Comparison of ENCODE assay signal across 8 mouse cellular contexts in genomic region chr16:33673530-33674109, GRCm38 (mm10). TPM values are rescaled to one million over a fixed set of nuclear protein-coding genes. Genes with fewer than 3 reads are reported as not detected.
A peak's percentile ranks its signal among the peaks of the same experiment; 100 is the strongest.
DNase-seq lines count a peak whose midpoint lies in the region; ATAC-seq and TF ChIP-seq lines count a peak whose summit lies in the region.

No protein-coding gene starts in this region.

- ATAC-seq in midbrain, embryonic 15.5 days (replicated peaks) = no peak
- ATAC-seq in kidney, postnatal 0 days (replicated peaks; ENCODE audit: low FRiP score, low read depth) = no peak
- ATAC-seq in stomach, embryonic 15.5 days (ENCODE audit: insufficient read depth, low FRiP score, low read depth) = peak; percentile 70; the same call in 1 of the 2 replicates

- no peaks in the 10 kb centered on the region for H3K36me3 ChIP-seq in midbrain, embryonic 10.5 days
- H3K36me3 ChIP-seq in midbrain, embryonic 15.5 days (replicated peaks) = no peaks in the 10 kb centered on the region
- H3K36me3 ChIP-seq in kidney, postnatal 0 days (ENCODE audit: insufficient read depth, low read length) = no peaks in the 10 kb centered on the region
- H3K36me3 ChIP-seq in stomach, embryonic 15.5 days = no peaks in the 10 kb centered on the region

- TF ChIP-seq POLR2A in cerebellum, adult 2 months (IDR thresholded peaks at IDR 0.05; ENCODE audit: borderline replicate concordance, insufficient read depth, low read length) = no peak

- H3K4me3 ChIP-seq in cerebellum, adult 2 months (replicated peaks; ENCODE audit: insufficient read depth, low read depth, low read length) = no peak overlapping the region
- H3K4me3 ChIP-seq in midbrain, embryonic 10.5 days = no peak overlapping the region
- H3K4me3 ChIP-seq in midbrain, embryonic 15.5 days = no peak overlapping the region
- no peak overlapping the region for H3K4me3 ChIP-seq in kidney, postnatal 0 days (replicated peaks; ENCODE audit: low read depth, low read length)
- H3K4me3 ChIP-seq in stomach, embryonic 15.5 days (replicated peaks) = no peak overlapping the region

- peak; percentile 20 for DNase-seq in cerebellum, adult 9-11 months
- no peak for DNase-seq in cerebellum, adult 2 months
- peak; percentile 35 for DNase-seq in midbrain, embryonic 10.5 days (ENCODE audit: low spot score)
- peak; percentile 78 for DNase-seq in kidney, postnatal 0 days (ENCODE audit: low spot score)
- no peak for DNase-seq in frontal cortex, adult 2 months (ENCODE audit: extremely low spot score in 1 of 2, low spot score in 1 of 2)
- DNase-seq in left cerebral cortex, postnatal 25 days (ENCODE audit: low spot score in 2 of 2) = no peak

- H3K27ac ChIP-seq in cerebellum, adult 2 months (ENCODE audit: insufficient read depth, low read length) = no peak overlapping the region
- peak overlapping the region; percentile 43; the same call in 1 of the 2 replicates for H3K27ac ChIP-seq in midbrain, embryonic 10.5 days (replicated peaks)
- no peak overlapping the region for H3K27ac ChIP-seq in midbrain, embryonic 15.5 days
- no peak overlapping the region for H3K27ac ChIP-seq in kidney, postnatal 0 days
- H3K27ac ChIP-seq in stomach, embryonic 15.5 days = 0 out of 2 replicates have a peak overlapping the region, but pooled peaks have one; percentile 31

- H3K9me3 ChIP-seq in midbrain, embryonic 10.5 days (replicated peaks) = 0 out of 2 replicates have a peak, but pooled peaks cover 3% of the 10 kb centered on the region
- H3K9me3 ChIP-seq in midbrain, embryonic 15.5 days = no peaks in the 10 kb centered on the region
- H3K9me3 ChIP-seq in kidney, postnatal 0 days (replicated peaks; ENCODE audit: low read length) = no peaks in the 10 kb centered on the region
- no peaks in the 10 kb centered on the region for H3K9me3 ChIP-seq in stomach, embryonic 15.5 days

- H3K9ac ChIP-seq in midbrain, embryonic 15.5 days = no peak overlapping the region
- H3K9ac ChIP-seq in kidney, postnatal 0 days (ENCODE audit: low read depth, low read length) = no peak overlapping the region
- no peak overlapping the region for H3K9ac ChIP-seq in stomach, embryonic 15.5 days

- peaks cover 21% of the 10 kb centered on the region for H3K4me1 ChIP-seq in cerebellum, adult 2 months (ENCODE audit: control insufficient read depth, insufficient read depth, low read length)
- H3K4me1 ChIP-seq in midbrain, embryonic 10.5 days = peaks cover 29% of the 10 kb centered on the region
- no peaks in the 10 kb centered on the region; the same call in 1 of the 2 replicates for H3K4me1 ChIP-seq in midbrain, embryonic 15.5 days
- H3K4me1 ChIP-seq in kidney, postnatal 0 days (replicated peaks; ENCODE audit: insufficient read depth, low read length) = peaks cover 10% of the 10 kb centered on the region
- H3K4me1 ChIP-seq in stomach, embryonic 15.5 days = peaks cover 20% of the 10 kb centered on the region; the same call in 1 of the 2 replicates

- TF ChIP-seq CTCF in cerebellum, adult 2 months (IDR thresholded peaks at IDR 0.05; ENCODE audit: borderline replicate concordance, insufficient read depth, low read depth, low read length) = no peak
- no peak for TF ChIP-seq CTCF in kidney, postnatal 0 days (IDR thresholded peaks at IDR 0.05; ENCODE audit: low read depth)

- intact Hi-C loops in left cerebral cortex, postnatal 25 days (cut with DNase I) = no loop called here

- 61% methylated on average over 14 of the region's 14 CpGs for WGBS in cerebellum, adult 2 months
- 73% methylated on average over 14 of the region's 14 CpGs for WGBS in midbrain, embryonic 10.5 days
- 34% methylated on average over 14 of the region's 14 CpGs for WGBS in midbrain, embryonic 15.5 days
- WGBS in kidney, postnatal 0 days = 41% methylated on average over 14 of the region's 14 CpGs
- WGBS in stomach, embryonic 15.5 days = 49% methylated on average over 14 of the region's 14 CpGs

- no peaks in the 10 kb centered on the region for H3K27me3 ChIP-seq in cerebellum, adult 2 months (ENCODE audit: control insufficient read depth, insufficient read depth, low read length)
- no peaks in the 10 kb centered on the region for H3K27me3 ChIP-seq in midbrain, embryonic 10.5 days (ENCODE audit: low read depth, poor library complexity, severe bottlenecking)
- H3K27me3 ChIP-seq in midbrain, embryonic 15.5 days (replicated peaks) = no peaks in the 10 kb centered on the region
- no peaks in the 10 kb centered on the region for H3K27me3 ChIP-seq in kidney, postnatal 0 days (ENCODE audit: insufficient read depth, low read length)
- H3K27me3 ChIP-seq in stomach, embryonic 15.5 days (replicated peaks) = no peaks in the 10 kb centered on the region

- H3K4me2 ChIP-seq in midbrain, embryonic 15.5 days = no peak overlapping the region
- H3K4me2 ChIP-seq in kidney, postnatal 0 days (ENCODE audit: low read length) = no peak overlapping the region
- H3K4me2 ChIP-seq in stomach, embryonic 15.5 days = no peak overlapping the region

RNA-seq across cellular contexts. Expression of gene Heg1, which starts 10.6 kb away (rescaled TPM):
- 21.9 and 24.4 TPM in 2 replicates for polyA plus RNA-seq in cerebellum, adult 2 months (2012; rRNA removed)
- 34.3 and 45.7 TPM in 2 replicates for polyA plus RNA-seq in midbrain, embryonic 10.5 days (2016; fragmentation: Nextera tagmentation; extraction: Ambion mirVana)
- 14.2 and 14.5 TPM in 2 replicates for polyA plus RNA-seq in midbrain, embryonic 15.5 days (2015; fragmentation: Nextera tagmentation; extraction: Ambion mirVana)
- 17.2 and 17.6 TPM in 2 replicates for polyA plus RNA-seq in kidney, postnatal 0 days (2015; fragmentation: Nextera tagmentation; extraction: Ambion mirVana)
- polyA plus RNA-seq in stomach, embryonic 15.5 days (2015; fragmentation: Nextera tagmentation; extraction: Ambion mirVana) = 22.1 and 23.4 TPM in 2 replicates
- 16.0 and 16.1 TPM in 2 replicates for polyA plus RNA-seq in frontal cortex, adult 2 months (2012; rRNA removed)
- total RNA-seq in left cerebral cortex, postnatal 25 days (2021) = 10 to 100 TPM; 29.9 to 35.4 TPM

Comparison
In these comparisons a context has a peak if more than half of its experiments do, and no peak if none do; other contexts are left out.
1. DNase-seq: peak in cerebellum, adult 9-11 months (single experiment), midbrain, embryonic 10.5 days (single experiment) and kidney, postnatal 0 days (single experiment); none in cerebellum, adult 2 months (0 of 2), frontal cortex, adult 2 months (0 of 2) and left cerebral cortex, postnatal 25 days (0 of 2).
2. H3K27ac ChIP-seq: peak in midbrain, embryonic 10.5 days (single experiment) and stomach, embryonic 15.5 days (single experiment); none in cerebellum, adult 2 months (single experiment), midbrain, embryonic 15.5 days (single experiment) and kidney, postnatal 0 days (single experiment).